Mouse (Mus musculus) retina, embryonic 14.5 days (tissue): ENCODE measurements around the gene Plxnc1.

Source experiments
- DNase-seq: peaks from one replicate; pipeline ENCODE4 v3.0.0-alpha.2; 2015; ENCODE audit warnings: low spot score

Gene Plxnc1

DNA sequence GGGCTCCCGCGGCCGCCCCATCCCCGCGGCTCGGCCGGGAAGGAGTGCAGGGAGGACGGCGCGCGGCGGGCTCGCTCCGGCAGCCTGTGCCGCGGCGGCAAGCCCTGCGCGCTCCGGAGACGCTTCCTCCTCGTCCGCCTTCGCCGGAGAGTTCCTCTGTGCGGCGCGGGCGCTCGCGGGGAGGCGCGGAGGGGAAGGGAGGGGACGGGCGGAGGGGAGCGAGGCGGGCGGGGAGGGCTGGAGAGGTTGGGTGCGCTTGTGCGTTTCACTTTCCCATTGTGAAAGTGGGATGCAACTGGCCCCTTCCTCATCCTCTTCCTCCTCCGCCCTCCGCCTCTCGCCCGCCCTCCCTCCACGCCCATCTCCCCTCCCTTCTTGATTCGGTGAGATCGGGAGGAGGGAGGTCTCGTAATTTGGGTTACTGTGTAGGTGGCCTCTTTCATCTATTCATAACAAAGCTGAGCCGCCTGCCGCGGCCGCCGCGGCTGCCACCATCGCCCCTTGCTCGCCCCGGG lies at the start of gene Plxnc1:
Gene Plxnc1 (minus strand): TSS at position 145 of the 515 bp plus-strand sequence.
- DNase-seq, result peak; percentile 73

DNA sequence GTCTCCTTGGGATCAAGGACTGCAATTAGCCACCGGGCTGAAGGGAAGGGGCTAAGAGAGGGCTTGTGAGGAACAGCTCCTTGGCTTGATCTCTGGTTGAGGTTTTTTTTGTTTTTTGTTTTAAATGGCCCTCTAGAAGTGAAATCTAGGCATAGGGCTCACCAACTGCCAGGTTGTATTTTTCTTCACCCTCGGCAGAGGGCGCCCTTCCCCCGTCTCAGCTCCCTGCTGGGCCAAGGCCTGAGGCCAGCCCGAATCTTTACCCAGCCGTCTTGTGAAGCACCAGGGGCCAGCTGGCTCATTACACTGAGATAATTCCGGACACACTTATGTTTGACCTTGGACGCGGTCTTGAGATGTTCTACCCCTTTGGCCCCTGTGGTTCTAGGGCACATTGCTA lies 47.5 kb upstream of the Plxnc1 start:
- DNase-seq, result peak; percentile 80

DNA sequence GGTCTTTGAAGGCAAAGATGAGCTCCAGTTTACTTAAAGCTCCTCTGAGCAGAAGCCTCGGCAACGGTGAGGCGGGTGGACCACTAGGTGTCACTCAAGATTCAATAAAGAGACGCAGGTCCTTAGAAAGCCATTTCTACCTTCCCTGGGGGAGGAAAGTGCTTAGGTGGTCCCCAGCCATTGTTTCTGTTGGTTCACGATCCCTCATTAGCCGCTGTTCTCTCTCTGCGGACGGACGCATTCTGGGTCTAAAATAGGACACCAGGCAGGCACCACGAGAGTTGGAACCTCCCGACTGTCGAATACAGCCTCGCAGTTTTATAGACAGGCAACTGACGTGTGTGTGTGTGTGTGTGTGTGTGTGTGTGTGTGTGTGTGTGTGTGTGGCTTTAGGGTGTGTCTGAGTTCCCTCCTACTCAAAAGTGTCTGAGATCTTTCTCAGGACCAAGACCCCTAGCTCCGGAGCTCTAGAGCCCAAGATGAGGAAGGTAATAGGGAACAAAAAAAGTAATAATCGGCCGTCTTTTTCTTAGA lies 47.0 kb upstream of the Plxnc1 start:
- DNase-seq, result peak; percentile 89

DNA sequence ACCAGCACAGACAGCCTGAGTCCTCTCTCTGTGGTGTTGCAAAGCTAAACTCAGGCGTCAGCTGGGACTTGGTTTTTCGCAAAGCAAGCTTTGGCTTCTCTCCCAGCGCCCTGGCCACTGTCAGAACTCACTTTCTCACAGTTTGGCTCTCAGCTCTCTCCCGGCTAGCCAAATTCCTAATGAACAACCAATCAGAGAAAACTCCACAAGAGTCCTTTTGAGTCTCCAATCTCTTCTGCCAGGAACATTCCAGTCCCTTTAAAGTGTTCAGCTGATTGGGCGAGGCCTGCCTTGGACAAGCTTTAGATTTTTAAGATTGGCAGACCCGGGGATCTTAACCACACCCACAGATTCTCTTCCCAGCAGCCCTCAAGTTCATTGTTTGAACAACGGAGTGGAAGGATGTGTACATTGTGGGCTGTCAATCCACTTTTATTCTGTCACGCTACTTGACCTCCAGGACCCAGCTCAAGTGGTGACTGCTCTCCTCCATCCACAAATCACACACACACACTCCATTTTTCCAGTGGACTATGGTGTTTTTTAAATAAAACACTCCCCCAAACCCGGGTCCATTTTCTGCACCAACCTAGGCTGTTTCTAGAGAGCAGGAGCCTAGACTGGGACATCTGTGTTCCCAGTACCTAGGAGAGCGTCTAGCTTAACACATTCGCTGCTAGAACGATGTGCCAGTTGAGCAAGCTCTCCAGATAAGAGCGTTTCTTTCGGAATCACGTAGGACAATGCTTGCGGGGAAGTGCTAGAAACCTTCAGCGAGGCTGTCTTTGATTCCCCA lies 46.3 kb upstream of the Plxnc1 start:
- peak; percentile 43 for DNase-seq

DNA sequence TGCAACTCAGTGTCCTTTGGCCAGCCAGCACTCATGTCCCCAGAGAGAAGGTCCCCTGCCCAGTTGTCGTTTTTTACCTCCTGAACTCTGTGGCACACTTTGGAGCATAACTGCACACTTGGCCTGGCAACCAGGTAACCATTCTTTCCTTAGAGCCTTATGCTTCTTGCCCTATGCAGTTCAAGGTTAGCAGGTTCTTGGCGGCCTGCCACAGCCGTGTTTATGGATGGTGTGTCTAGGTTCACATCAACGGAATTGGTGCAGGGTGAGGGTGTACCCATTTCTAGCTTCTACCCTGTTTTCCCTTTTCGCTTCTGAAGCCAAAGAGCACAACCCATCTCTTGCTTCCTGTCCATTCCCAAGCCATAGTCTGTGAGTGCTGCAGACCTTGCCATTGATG lies 44.7 kb upstream of the Plxnc1 start:
- no peak for DNase-seq

DNA sequence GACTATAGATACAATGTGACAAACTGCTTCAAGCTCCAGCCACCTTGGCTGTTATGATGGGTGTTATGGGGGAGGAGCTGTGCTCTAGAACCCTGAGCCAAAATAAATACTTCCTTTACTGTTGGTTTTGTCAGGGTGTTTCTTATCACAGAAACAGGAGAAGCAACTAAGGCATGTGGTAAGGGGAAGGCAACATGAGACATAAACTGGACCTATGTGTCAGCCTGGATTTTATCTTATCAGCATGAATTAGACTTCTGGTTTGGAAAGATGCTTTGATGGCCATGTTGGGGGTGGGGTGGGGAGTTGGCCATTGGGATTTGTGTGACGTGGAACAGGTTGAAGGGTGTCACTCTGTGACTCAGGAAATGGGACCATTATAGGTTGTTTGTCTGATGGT lies 40.5 kb upstream of the Plxnc1 start:
- no peak for DNase-seq

DNA sequence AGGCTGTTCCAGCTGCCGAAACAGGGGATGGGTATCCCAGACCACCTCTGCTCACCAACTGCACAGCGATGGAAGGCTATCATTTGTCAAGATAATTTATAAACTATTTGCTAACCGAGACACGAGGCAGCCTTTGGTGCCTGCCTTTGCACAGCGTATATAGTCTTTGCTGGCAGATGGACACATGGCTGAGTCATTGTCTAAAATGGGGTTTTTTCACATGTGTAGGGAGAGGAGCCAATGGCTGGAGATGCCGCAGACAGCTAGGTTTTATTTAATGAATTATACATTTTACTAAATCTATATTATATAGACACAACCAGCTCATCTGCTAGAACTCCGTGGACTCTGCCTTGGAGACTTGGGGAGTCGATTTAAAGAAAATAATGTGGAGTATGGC lies 37.9 kb upstream of the Plxnc1 start:
- DNase-seq, result no peak

DNA sequence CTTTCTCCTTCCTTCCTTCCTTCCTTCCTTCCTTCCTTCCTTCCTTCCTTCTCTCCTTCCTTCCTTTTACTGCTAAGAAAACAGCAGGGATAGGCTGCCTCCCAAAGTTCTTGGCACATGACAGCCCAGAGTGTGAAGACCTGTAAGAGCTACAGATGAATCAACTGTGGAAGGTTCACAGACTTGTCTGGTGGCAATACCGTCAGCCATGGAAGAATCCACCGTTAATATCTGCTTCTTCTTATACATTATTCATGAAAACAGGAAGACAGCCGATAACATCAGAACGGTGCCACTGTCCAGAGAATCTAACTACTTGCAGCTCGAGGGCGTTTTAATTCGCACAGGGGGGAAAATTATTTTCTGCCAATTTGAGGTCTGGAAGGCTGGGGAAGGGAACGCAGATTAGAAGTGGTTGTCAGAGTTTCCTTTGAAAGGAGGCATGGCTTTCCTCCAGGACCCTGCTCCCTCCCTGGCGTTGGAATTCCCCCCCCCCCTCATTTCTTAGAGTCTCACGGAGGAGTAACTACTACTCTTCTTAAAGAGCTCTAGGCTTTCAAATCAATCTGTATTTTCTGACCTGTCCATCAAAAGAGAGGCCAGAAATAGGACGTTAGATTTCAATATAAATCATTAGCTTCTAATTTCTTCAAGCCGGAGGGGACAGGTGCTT lies 37.0 kb upstream of the Plxnc1 start:
- no peak for DNase-seq

DNA sequence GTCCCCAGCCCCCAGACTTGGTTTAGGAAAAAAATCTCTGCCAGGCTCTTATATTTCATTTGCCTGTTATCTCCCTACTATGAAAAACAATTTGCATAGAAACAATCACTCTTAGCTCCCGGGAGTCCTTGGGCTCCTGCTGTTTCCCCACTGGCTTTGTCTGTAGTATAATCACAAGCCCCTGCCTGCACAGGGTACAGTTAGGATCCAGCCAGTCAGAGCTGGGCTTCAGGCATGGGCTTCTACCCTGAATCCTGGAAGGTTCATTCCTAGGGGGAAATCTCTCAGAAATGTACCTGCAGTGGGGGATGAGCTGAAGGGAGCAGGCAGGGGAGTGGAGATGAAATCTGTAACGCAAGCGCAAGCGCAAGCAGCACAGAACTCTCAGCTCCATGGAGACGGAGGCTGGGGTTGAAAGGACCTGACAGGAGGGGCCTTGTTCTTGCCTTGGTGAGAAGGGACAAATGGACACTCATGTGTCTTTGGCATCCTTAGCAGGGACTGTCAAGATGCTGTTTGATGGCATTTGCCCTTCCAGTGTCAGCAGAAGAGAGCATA lies 33.7 kb upstream of the Plxnc1 start:
- DNase-seq, result peak; percentile 29

DNA sequence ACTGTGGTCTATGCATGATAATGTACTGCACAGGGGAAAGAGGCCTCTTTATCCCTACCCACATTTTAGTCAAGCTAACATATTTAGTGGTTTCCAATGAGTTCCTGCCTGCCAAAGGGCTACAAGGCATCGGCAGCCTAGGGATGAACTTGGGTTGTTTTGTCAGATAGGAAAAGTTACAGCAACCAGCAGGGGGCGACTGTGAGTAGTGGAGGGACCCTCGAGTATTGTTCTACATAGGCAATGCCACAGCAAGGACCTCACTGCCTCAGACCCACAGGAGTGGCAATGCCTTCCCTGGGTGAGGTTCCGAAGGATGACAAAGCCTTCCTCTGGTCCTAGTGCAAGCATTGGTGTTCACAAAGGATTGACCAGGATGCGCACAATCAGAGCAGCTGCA lies 31.7 kb upstream of the Plxnc1 start:
- DNase-seq, result peak; percentile 66

DNA sequence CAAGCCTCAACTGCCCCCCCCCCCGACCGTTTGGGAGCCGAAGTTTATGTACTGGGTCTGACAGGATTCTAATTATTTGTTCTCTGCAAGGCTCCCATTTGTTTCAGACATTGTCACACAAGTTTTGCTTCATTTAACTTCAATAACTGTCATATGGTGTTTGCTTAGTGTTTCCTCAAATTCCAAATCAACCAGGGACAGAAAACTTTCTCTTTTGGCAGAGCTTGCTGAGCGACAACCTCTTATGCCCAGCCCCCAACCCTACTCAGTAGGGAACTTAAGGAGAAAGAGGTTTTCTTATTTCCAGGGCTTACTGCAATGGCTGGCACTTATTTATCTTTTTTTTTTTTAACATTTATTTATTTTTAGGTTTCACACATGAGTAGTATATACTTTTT lies 30.5 kb upstream of the Plxnc1 start:
- peak; percentile 67 for DNase-seq

DNA sequence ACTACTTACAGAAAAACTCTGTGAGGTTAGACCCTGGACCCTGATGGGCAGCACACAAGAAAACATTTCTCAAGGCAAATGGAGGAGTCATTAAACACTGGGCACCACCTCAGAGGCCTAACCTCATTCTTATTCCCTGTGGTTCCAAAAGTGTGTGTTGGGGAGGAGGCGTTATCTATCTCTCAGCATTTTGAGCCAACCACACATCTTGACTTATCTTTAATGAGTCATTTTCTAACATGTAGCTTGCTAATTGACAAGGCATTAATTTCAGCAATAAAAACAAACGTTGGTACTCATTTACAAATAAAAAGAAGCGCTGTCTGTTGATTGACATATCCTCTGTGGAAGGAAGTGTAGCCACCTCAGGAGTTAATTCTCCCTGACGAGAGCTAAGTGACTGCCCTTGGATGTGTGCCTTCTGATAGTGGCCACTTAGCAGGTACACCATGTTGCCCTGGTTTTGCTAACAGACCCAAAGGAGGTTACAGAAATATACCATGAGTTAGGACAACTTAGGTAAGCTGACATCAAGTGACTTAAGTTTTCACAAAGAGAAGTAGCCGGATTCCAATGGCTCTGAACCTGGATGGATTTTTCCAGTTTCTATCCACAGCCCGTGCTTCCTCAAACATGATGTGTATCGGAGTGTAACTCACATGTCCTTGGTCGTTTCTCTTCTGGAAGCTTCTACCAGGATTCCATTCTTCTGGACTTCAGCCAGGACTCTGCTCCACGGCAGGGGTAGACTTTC lies 29.9 kb upstream of the Plxnc1 start:
- DNase-seq, result no peak

DNA sequence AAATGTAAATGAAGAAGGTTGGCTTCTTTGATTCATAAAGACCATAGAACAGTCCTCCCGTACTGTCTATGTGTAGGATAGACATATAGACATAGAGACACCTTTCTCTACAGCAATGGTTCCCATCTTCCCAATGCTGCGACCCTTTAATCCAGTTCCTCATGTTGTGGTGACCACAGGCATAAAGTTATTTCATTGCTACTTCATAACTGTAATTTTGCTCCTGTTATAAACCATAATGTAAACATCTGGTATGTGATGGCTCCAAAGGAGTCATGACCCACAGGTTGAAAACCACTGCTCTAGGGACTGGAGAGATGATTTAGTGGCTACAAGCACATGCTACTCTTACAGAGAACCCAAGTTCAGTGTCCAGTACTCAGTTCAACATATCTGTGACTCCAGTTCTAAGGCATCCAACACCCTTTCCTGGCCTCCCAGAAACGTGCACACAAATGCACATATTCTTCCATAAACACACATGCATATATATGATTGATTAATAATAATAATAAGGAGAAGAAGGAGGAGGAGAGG lies 27.1 kb upstream of the Plxnc1 start:
- no peak for DNase-seq

DNA sequence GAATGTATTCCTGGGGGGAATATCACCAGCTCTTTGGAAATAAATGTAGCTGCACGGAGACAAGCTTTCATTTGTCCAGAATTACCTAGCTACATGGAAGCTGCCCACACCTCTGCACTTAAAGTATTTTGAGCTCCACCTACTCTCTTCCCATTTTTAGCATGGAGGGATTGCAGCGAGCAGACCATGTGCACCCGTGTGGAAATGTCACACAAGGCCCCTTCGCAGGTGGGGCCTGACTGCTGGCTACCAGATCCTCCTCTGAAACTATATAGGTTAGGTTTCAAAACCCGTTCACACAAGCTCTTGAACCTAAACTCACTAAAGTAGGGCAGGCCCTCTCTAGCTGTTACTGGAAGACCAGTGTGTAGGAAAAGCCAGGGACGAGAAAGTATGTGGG lies 25.6 kb upstream of the Plxnc1 start:
- no peak for DNase-seq

DNA sequence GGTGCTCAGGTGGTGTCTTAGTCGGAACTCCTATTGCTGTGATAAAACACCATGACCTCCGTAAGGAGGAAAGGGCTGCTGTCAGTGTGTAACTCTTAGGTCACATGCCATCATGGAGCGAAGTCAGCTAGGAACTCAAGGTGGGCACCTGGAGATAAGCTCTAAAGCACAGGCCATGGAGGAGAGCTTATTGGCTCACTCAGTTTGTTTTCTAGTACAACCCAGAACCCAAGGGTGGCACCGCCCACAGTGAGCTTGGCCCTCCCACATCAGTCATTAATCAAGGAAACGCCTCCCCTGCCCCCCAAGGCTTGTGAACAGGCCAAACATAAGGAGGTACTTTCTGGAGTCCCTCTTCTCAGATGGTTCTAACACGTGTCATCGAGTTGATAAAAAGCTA lies 22.8 kb upstream of the Plxnc1 start:
- DNase-seq, result no peak

DNA sequence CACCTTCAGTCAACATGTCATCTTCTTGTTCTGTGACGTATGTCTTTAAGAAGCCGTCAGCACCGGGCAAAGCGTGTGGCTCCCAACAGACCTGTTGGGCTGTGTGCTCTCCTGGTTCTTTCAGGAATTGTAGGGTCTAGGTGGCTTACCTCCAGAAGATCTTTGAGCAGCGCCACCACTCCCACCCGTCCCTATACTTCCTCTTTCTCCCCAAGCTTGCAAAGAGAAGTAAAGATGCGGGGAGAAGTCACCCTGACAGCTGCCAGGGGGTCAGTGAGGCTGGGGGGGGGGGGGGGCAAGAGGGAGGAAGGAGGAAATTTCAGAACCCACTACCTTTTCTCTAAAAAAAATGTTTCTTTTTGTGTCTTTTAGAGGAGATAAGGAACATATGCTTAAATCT lies 22.2 kb upstream of the Plxnc1 start:
- no peak for DNase-seq

DNA sequence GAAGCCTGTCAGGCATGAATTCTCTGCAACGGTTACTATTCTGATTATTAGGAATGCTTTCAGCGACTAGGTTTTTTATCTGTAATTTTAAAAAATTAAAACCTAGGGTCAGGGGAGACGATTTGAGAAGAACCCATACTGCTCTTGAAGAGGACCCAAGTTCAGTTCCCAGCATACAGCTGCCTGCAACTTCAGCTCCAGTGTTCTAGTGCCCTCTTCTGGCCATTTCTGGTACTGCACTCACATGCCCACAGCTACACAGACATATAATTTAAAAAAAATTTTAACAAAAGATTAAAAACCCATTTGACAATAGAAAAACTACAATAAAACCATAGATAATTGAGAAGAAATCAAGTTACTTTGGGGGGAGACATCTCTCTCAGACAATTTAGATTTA lies 20.5 kb upstream of the Plxnc1 start:
- no peak for DNase-seq

DNA sequence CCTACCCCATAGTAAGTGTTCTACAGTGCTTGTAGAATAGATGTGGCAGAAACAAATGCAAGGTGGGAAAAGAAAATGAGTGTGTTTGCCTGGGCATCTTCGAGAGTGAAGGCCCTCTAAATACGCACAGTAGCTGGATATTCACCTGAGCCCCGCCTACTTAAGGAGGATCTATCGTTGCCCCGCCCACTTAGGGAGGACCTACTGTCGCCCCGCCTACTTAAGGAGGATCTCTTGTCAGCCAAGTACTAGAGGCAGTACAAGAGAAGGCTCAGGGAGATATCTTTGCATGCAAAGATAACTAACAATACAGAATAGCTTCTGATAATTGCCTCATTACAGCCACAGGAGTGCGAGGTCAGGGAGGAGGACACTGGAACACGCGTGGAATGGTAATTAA lies 17.4 kb upstream of the Plxnc1 start:
- DNase-seq, result no peak

DNA sequence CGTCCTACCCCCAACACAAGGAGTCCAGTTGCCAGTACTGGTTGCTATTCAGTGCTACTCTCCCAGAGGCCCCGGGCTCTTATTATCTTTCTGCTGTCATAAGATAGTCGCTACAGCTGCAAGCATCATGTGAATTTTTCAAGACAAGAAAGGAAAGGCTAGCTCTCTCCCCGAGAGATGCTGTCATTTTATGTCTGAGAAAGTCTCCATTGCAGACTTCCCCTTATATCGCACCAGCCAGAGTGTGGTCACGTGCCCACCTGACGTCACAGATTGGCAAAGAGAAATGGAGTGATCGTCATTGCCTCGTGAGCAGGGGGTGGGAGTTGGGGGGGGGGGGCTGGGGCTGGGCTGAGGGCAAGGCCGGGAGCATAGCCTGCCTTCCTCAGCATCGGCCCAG lies 16.6 kb upstream of the Plxnc1 start:
- no peak for DNase-seq

DNA sequence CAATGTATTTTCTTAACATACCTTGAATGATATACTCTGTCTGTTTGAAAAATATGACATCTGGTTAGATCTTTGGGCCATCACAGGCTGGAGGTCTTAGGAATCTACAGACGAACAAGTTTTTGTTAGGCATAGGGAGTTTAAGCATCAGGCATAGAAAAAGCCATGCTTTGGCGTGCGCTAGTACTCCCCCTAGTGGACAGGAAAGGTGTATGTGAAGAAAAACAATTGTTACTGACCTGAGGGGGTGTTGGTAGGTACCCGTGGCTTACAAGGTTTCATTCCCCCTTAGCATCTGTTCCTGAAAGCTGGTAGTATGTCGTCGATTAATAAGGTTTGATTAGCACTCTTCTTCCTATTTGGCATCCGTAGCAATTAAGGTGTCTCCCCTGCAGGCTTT lies 13.7 kb upstream of the Plxnc1 start:
- DNase-seq, result peak; percentile 87

DNA sequence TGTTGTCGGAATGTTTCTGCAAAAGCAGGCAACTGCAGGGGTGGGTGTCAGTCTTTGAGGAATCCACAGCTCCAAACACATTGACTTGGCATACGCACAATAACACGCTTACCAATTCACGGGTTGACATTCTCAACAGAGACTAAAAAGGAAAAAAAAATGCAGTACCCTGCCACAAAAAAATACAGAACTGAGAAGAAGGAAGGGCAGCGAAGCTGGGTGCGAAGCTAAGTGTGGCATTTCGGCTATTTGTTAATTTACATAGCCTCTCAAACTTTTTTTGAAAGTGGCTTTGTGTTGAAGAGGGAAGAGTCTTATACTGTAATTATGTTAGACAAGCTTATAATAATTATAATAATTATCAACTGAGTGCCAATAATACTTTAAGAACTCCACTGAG lies 13.1 kb upstream of the Plxnc1 start:
- no peak for DNase-seq
